Mouse (Mus musculus): ENCODE measurements around the gene Ttf1. TPM values are rescaled to one million over a fixed set of nuclear protein-coding genes. Genes with fewer than 3 reads are reported as not detected.
A peak's percentile ranks its signal among the peaks of the same experiment; 100 is the strongest.

Ttf1 gene
- polyA plus RNA-seq, 1 experiment from 2014 or later, result 7.7 TPM

GRCm38 (mm10) chr2:29031951-29032350, 28.1 kb upstream of the Ttf1 start:
- Histone ChIP-seq H3K4me3 (ENCODE audit: low read depth, low read length) (no peak overlapping the region), H3K27me3 (ENCODE audit: control insufficient read depth, insufficient read depth, low read depth, low read length) (no peaks in the 10 kb centered on the region; the same call in 1 of the 2 replicates), H3K9ac (ENCODE audit: low read depth, low read length) (no peak overlapping the region), H3K4me2 (ENCODE audit: low read length) (no peak overlapping the region), H3K4me1 (ENCODE audit: control insufficient read depth, insufficient read depth, low read length) (peaks cover 17% of the 10 kb centered on the region), H3K36me3 (ENCODE audit: control insufficient read depth, insufficient read depth, low read length) (no peaks in the 10 kb centered on the region), H3K9me3 (replicated peaks; ENCODE audit: control insufficient read depth, low read length, poor library complexity, severe bottlenecking) (no peaks in the 10 kb centered on the region), H3K27ac (ENCODE audit: low read length) (no peak overlapping the region)
- no peak for ATAC-seq
- 83% methylated on average over 4 of the region's 4 CpGs for WGBS

GRCm38 (mm10) chr2:29034542-29035475, 25.3 kb upstream of the Ttf1 start:
- no peak overlapping the region for H3K27ac ChIP-seq (ENCODE audit: low read length)
- WGBS, result 33% methylated on average over 20 of the region's 20 CpGs
- no peak for ATAC-seq
- H3K4me1 ChIP-seq (ENCODE audit: control insufficient read depth, insufficient read depth, low read length), result peaks cover 17% of the 10 kb centered on the region
- no peak overlapping the region for H3K4me2 ChIP-seq (ENCODE audit: low read length)
- no peaks in the 10 kb centered on the region for H3K9me3 ChIP-seq (replicated peaks; ENCODE audit: control insufficient read depth, low read length, poor library complexity, severe bottlenecking)
- H3K9ac ChIP-seq (ENCODE audit: low read depth, low read length), result no peak overlapping the region
- H3K4me3 ChIP-seq (ENCODE audit: low read depth, low read length), result no peak overlapping the region
- H3K27me3 ChIP-seq (ENCODE audit: control insufficient read depth, insufficient read depth, low read depth, low read length), result peaks cover 5% of the 10 kb centered on the region
- no peaks in the 10 kb centered on the region for H3K36me3 ChIP-seq (ENCODE audit: control insufficient read depth, insufficient read depth, low read length)

- H3K27me3 ChIP-seq (ENCODE audit: control insufficient read depth, insufficient read depth, low read depth, low read length), result peaks cover 5% of the 10 kb centered on the region
- no peak overlapping the region for H3K4me2 ChIP-seq (ENCODE audit: low read length)
- no peak overlapping the region for H3K27ac ChIP-seq (ENCODE audit: low read length)
- WGBS, result 55% methylated on average over 8 of the region's 8 CpGs
- no peak overlapping the region for H3K4me3 ChIP-seq (ENCODE audit: low read depth, low read length)
- peaks cover 9% of the 10 kb centered on the region for H3K4me1 ChIP-seq (ENCODE audit: control insufficient read depth, insufficient read depth, low read length)
- H3K9ac ChIP-seq (ENCODE audit: low read depth, low read length), result no peak overlapping the region
- no peaks in the 10 kb centered on the region for H3K9me3 ChIP-seq (replicated peaks; ENCODE audit: control insufficient read depth, low read length, poor library complexity, severe bottlenecking)
- no peak for ATAC-seq
- no peaks in the 10 kb centered on the region for H3K36me3 ChIP-seq (ENCODE audit: control insufficient read depth, insufficient read depth, low read length)
Observed at GRCm38 (mm10) chr2:29035698-29036097, 24.4 kb upstream of the Ttf1 start.

- no peak for ATAC-seq
- H3K4me2 ChIP-seq (ENCODE audit: low read length), result no peak overlapping the region
- 18% methylated on average over 5 of the region's 5 CpGs for WGBS
- H3K9me3 ChIP-seq (replicated peaks; ENCODE audit: control insufficient read depth, low read length, poor library complexity, severe bottlenecking), result no peaks in the 10 kb centered on the region
- H3K9ac ChIP-seq (ENCODE audit: low read depth, low read length), result no peak overlapping the region
- no peak overlapping the region for H3K27ac ChIP-seq (ENCODE audit: low read length)
- H3K36me3 ChIP-seq (ENCODE audit: control insufficient read depth, insufficient read depth, low read length), result no peaks in the 10 kb centered on the region
- peaks cover 12% of the 10 kb centered on the region for H3K4me1 ChIP-seq (ENCODE audit: control insufficient read depth, insufficient read depth, low read length)
- no peak overlapping the region for H3K4me3 ChIP-seq (ENCODE audit: low read depth, low read length)
- peaks cover 5% of the 10 kb centered on the region; the same call in 1 of the 2 replicates for H3K27me3 ChIP-seq (ENCODE audit: control insufficient read depth, insufficient read depth, low read depth, low read length)
Observed at GRCm38 (mm10) chr2:29039741-29040140, 20.3 kb upstream of the Ttf1 start.

- ATAC-seq, result no peak
Observed at GRCm38 (mm10) chr2:29040594-29041476, 19.2 kb upstream of the Ttf1 start.

GRCm38 (mm10) chr2:29041477-29041768, 18.6 kb upstream of the Ttf1 start:
- peak overlapping the region; percentile 25; the same call in 1 of the 2 replicates for H3K9ac ChIP-seq (ENCODE audit: low read depth, low read length)
- no peaks in the 10 kb centered on the region for H3K9me3 ChIP-seq (replicated peaks; ENCODE audit: control insufficient read depth, low read length, poor library complexity, severe bottlenecking)
- H3K36me3 ChIP-seq (ENCODE audit: control insufficient read depth, insufficient read depth, low read length), result no peaks in the 10 kb centered on the region
- H3K4me1 ChIP-seq (ENCODE audit: control insufficient read depth, insufficient read depth, low read length), result peaks cover 17% of the 10 kb centered on the region
- peak overlapping the region; percentile 57; the same call in 1 of the 2 replicates for H3K27ac ChIP-seq (ENCODE audit: low read length)
- WGBS, result 13% methylated on average over 8 of the region's 8 CpGs
- peaks cover 5% of the 10 kb centered on the region; the same call in 1 of the 2 replicates for H3K27me3 ChIP-seq (ENCODE audit: control insufficient read depth, insufficient read depth, low read depth, low read length)
- no peak overlapping the region for H3K4me3 ChIP-seq (ENCODE audit: low read depth, low read length)
- no peak for ATAC-seq
- no peak overlapping the region for H3K4me2 ChIP-seq (ENCODE audit: low read length)

More at GRCm38 (mm10) chr2:29040594-29041476, 19.2 kb upstream of the Ttf1 start:
- WGBS, result 9% methylated on average over 18 of the region's 18 CpGs
- Histone ChIP-seq H3K4me2 (ENCODE audit: low read length) (no peak overlapping the region), H3K27ac (ENCODE audit: low read length) (peak overlapping the region; percentile 57), H3K9ac (ENCODE audit: low read depth, low read length) (0 out of 2 replicates have a peak overlapping the region, but pooled peaks have one; percentile 25), H3K27me3 (ENCODE audit: control insufficient read depth, insufficient read depth, low read depth, low read length) (peaks cover 5% of the 10 kb centered on the region; the same call in 1 of the 2 replicates), H3K4me1 (ENCODE audit: control insufficient read depth, insufficient read depth, low read length) (peaks cover 13% of the 10 kb centered on the region), H3K9me3 (replicated peaks; ENCODE audit: control insufficient read depth, low read length, poor library complexity, severe bottlenecking) (no peaks in the 10 kb centered on the region), H3K4me3 (ENCODE audit: low read depth, low read length) (no peak overlapping the region), H3K36me3 (ENCODE audit: control insufficient read depth, insufficient read depth, low read length) (no peaks in the 10 kb centered on the region)

- H3K27me3 ChIP-seq (ENCODE audit: control insufficient read depth, insufficient read depth, low read depth, low read length), result peaks cover 5% of the 10 kb centered on the region; the same call in 1 of the 2 replicates
- no peak overlapping the region for H3K4me3 ChIP-seq (ENCODE audit: low read depth, low read length)
- no peak overlapping the region for H3K4me2 ChIP-seq (ENCODE audit: low read length)
- H3K36me3 ChIP-seq (ENCODE audit: control insufficient read depth, insufficient read depth, low read length), result no peaks in the 10 kb centered on the region
- ATAC-seq, result no peak
- H3K9ac ChIP-seq (ENCODE audit: low read depth, low read length), result no peak overlapping the region
- H3K27ac ChIP-seq (ENCODE audit: low read length), result no peak overlapping the region
- WGBS, result 93% methylated on average over 5 of the region's 5 CpGs
- H3K4me1 ChIP-seq (ENCODE audit: control insufficient read depth, insufficient read depth, low read length), result peaks cover 17% of the 10 kb centered on the region
- H3K9me3 ChIP-seq (replicated peaks; ENCODE audit: control insufficient read depth, low read length, poor library complexity, severe bottlenecking), result no peaks in the 10 kb centered on the region
Observed at GRCm38 (mm10) chr2:29042124-29042523, 17.9 kb upstream of the Ttf1 start.

- Histone ChIP-seq H3K4me2 (ENCODE audit: low read length) (peak overlapping the region; percentile 39), H3K4me1 (ENCODE audit: control insufficient read depth, insufficient read depth, low read length) (peaks cover 11% of the 10 kb centered on the region; the same call in 1 of the 2 replicates), H3K9me3 (replicated peaks; ENCODE audit: control insufficient read depth, low read length, poor library complexity, severe bottlenecking) (no peaks in the 10 kb centered on the region), H3K9ac (ENCODE audit: low read depth, low read length) (peak overlapping the region; percentile 27; the same call in 1 of the 2 replicates), H3K27me3 (ENCODE audit: control insufficient read depth, insufficient read depth, low read depth, low read length) (peaks cover 8% of the 10 kb centered on the region), H3K36me3 (ENCODE audit: control insufficient read depth, insufficient read depth, low read length) (no peaks in the 10 kb centered on the region), H3K27ac (ENCODE audit: low read length) (no peak overlapping the region), H3K4me3 (ENCODE audit: low read depth, low read length) (0 out of 2 replicates have a peak overlapping the region, but pooled peaks have one; percentile 10)
- no peak for ATAC-seq
- WGBS, result 4% methylated on average over 16 of the region's 16 CpGs
Observed at GRCm38 (mm10) chr2:29046151-29046550, 13.9 kb upstream of the Ttf1 start.
